Mouse (Mus musculus) heart, postnatal 10 days (tissue): ENCODE results near the gene Gm2888. TPM values are rescaled to one million over a fixed set of nuclear protein-coding genes. Genes with fewer than 3 reads are reported as not detected.
"Not testable (repeated sequence)": the region's sequence is repeated elsewhere in the genome, so short reads cannot be mapped to it uniquely, and the experiment has no call there.

Experiments
- DNase-seq, 2 experiments: peaks; one replicate each; pipeline ENCODE4 v3.0.0; 2021
- intact Hi-C: fragments of 180-260 bp; cut with DNase I; formaldehyde crosslinking; loops from one replicate; pipeline ENCODE4 v1.15.1; 2025
- total RNA-seq, 2 experiments: library from RNA; stranded (reverse); gene quantifications; 2 replicates each; pipeline ENCODE4 v1.2.3; 2021

Gene Gm2888
- not detected for total RNA-seq

DNA sequence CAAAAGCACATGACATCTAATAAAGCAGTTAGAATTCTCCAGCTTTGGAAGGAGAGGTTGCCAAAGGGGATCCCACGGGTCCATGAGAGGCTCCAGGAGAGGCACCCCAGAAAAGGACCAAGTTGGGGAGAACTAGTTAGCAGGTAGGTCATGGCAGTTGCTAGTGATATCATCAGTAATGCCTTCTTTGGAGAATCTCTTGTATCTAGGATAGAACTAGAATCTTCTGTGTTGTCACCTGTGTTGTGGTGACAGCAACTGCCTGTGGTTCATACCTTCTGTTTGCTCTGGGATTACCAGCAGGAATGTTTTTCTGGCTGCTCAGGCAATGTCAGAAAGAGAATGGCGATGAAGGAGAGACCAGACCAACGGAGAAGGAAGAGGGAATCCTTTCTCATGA lies at the start of gene Gm2888:
Gene Gm2888, plus strand, starts transcription at position 301 of the 400 bp plus-strand sequence.
- intact Hi-C loops, DNase-seq: not testable (repeated sequence)

DNA sequence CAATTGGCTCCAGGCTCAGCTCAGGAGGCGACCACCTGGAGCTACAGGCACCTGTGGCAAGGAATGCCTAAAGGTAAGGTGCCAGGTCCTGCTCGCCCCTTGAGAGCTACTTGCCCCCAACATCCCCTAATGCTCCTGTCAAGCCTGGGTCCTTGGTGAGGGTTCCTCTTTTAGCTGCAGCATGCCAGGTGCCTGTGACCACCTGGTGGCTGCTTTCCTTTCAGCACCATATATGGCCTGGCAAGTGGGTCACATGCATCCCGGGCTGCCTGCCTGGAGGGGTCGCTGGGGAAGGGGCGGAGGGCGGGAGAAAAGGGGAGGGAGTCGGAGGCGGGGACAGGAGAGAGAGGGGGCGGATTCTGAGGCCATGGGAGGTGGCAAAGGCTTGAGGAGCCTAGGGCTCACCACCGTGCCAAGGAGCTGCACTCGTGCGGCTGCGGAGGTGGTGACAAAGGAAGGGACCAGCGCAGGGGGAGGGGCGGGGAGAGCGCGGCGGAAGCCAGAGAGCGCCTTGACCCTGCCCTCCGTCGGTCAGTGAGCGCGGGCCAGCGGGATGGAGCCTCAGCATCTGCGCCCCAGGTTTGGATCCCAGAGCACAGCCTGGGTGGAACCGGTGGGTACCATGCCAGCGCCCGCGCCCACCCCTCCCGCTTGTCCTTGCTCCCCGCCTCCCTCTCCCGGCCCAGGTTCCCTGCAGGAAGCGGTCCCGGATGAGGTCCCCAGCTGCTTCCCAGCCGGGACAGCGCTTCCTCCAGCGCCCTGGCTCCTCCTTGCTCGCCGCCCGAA lies 19.1 kb downstream of the Gm2888 start, which contains the start of gene Gm2897:
Gene Gm2897, plus strand, starts transcription at position 559 of the 786 bp plus-strand sequence.
- intact Hi-C loops: not testable (repeated sequence)
- DNase-seq: peak; percentile 7 to 11

DNA sequence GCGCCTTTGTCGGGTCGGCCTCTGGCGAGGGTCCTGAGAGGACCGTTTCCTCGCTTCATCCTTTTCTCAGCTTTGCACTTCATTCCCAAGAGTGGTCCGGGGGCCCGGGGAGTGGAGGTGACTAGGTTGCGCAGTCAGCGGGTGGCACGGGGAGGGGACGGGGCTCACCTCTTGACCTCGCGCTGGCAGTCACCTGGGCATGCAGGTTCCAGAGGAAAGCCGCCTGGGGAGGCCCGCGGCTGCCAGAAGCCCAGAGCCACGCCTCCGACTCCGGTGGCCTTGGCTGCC lies 19.7 kb downstream of the Gm2888 start:
- DNase-seq: peak; percentile 22 to 24
- intact Hi-C loops: not testable (repeated sequence)

- peak; percentile 14 for DNase-seq
- intact Hi-C loops: not testable (repeated sequence)
Measured at GRCm38 (mm10) chr14:3050087-3050486, 20.3 kb downstream of the Gm2888 start.

Other genes with a start within 250 kb of the Gm2888 start
- under 1 TPM in 1 of 2 experiments, not detected in 1; 0.82 TPM for gene Gm2897, start 19.3 kb downstream of the Gm2888 start, total RNA-seq
- not detected for gene Gm10340, start 104.0 kb downstream of the Gm2888 start, total RNA-seq
- gene Gm5795, start 158.3 kb downstream of the Gm2888 start, total RNA-seq: not detected
- gene D830030K20Rik, start 178.5 kb downstream of the Gm2888 start, total RNA-seq: 1 to 10 TPM; 3.0 to 3.2 TPM